Mouse (Mus musculus) layer of hippocampus, postnatal 25 days (tissue): ENCODE measurements at regions not wholly inside any gene's neighbourhood (a gene's known extent, or its start where the extent isn't known, plus 50 kb on each side); places are given as distances from the start of the nearest gene placed in this dataset.

ENCODE experiments used
- DNase-seq, 2 experiments: peaks; one replicate each; pipeline ENCODE4 v3.0.0; 2022; ENCODE audit warnings: mixed read lengths in 2 of 2, low spot score in 1 of 2; ENCODE audit errors: extremely low spot score in 1 of 2

DNA sequence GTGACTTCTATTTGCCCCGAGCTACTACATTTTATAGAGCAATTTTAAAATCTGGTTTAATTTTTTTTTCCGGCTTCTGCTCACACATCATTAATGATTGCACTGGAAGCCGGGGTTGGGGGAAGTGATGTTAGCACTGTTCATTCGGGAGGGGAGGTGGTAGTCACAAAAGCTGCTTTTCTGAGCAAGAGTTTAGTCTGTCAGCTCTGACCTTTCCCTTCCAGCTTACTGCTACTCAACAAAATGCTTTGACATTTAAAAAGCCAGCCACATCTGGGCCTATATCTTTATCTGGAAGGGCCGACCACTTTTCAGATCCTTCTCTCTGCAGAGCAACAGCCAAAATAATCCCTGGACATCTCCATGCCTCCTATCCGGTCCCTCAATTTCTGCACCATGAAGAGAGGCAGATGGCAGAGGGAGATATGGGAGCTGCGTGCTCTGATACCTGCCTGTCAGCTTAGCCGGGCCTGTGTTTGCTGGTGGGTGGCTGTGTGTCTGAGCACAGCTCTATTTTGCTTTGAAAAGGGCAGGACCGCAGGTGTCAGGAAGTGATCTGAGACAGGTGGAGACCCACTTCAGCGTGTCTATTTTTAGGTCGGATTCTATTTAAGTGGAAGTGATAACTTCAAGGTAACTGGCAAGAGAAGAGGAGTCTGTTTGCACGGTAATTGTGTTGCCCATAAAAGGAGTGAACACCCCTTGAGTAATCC lies 63.1 kb downstream of the Kcnf1 start:
- no peak for DNase-seq

DNA sequence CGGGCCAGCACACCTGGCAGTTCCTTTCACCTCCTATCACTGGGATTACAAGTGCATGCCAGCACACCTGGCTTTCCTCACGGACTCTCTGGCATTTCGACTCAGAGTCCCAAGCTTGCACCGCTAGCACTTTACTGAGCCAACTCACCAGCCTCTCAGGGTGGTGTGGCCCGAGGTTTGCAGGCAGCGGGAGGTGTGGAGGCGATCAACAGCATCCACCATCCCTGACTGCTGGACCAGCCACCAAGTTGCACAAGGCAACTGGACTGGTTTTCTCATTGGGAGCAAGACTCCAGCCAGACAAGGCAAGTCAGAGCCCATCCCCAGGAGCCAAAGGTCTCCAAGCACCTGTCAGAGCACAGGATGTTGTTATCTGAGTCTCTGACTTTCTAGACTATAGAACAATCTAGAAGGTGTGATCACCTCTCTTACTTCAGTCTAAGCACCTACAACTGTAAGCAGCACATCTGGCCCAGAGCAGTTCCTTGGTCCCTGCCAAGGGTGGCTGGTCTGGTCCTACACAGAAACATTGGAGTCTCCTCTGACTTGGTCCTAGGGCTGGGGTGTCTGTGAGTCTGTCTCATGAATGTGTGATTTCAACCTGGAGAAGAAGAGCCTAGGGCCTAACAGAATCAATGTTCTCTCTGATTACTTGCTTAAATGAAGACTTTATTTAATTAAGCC lies 63.8 kb downstream of the Kcnf1 start:
- no peak for DNase-seq

DNA sequence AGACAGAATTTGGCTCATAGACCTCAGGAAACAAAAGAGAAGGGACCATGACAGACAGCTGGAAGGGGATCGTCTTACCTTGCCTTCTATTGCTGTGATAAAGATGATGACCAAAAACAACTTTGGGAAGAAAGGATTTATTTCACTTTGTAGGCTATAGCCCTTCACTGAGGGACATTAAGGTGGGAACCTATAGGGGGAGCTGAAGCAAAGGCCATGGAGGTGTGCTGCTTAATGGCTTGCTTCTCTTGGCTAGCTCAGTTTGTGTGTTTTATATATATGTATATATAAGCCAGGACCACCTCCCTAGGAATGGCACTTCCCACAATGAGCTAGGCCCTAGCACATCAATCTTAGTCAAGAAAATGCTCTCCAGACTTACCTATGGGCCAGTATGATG lies 70.5 kb downstream of the Kcnf1 start:
- no peak for DNase-seq

DNA sequence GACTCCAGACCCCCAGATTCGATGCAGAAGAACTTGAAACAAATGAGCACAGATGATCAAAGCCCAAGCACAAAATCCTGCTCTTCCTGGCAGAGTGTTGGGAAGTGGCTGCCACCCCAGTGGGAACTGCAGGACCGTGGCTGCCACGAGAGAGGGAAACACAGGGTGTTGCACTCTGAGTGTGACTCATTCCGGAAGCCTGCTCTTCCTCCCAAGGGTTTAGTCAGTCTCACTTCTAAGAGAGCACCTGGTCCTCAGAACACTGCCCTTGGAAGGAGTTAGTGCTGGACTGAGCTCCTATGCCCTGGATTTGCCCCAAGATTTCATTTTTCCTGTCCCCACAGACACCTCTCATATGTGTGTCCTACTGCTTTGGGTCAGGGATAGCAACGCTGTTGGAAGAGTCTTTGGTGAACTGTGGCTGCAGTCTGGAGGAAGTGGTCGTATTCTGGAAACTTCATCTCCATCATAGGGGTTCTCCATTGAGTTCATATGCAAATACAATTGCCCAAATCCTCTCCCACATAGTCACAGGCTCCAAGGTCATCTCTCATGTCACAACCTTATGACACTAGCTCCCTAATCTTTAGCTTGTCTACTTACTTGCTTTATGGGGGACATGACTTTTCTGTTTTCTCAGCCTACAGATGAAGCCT lies 71.5 kb downstream of the Kcnf1 start:
- DNase-seq, result no peak

DNA sequence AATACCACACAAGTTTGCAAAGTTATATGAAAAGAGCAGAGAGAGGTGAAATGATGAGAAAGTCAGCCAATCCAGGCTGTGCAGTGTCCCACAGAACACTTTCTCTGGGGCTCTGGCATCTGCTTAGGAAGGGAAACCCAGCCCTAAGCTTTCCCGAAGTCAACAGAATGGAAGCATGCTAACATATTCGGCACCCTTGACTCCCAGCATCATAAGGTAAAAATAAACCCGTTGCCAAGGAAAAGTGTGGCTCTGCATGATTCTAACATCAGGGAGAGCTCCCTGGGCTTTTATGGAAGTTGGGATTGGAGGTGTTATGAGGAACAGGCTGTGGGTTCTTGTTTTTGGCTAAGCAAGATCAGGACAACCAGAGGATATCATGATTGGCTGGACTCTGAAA lies 74.8 kb downstream of the Kcnf1 start:
- DNase-seq, result no peak

DNA sequence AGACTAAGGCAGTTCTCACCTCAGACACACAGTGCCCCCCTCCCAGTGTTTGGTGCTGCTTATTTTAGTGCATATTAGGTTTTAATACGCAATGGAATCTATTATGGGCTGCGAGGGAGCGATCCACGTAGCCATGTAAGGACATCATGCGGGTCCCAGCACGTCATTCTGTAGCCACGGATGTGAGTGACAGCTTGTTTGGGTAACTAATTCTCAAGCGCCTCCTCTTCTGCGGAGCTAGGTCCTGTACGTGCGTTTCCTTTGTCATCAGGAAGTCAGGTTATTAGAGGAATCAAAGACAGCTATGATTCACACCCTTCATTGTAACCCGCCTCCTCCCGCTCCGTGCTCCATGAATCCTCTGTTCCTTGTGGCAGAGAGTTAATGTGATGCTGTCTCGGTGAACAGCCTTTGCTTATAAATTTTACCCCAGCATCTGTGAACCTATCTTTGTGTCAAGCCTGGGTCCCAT lies 78.9 kb downstream of the Kcnf1 start:
- DNase-seq, result no peak

DNA sequence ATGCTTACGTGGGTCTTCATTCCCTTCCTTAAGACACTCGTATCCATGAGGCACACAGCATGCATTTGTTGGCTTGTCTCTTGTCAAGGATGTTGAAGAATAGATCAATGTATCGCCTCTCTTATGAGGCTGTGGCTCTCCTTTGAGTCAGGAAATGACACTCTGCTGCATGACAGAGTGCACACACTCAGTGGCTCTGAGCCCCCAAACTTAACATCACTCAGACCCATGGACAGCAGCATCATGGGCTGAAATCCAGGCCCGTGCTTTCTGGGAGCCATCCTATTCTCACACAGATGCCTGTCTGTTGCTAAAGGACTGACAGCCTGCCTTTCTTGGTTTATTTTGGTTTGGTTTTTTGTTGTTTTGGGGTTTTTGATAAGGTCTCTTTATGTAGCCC lies 81.9 kb downstream of the Kcnf1 start:
- no peak for DNase-seq

DNA sequence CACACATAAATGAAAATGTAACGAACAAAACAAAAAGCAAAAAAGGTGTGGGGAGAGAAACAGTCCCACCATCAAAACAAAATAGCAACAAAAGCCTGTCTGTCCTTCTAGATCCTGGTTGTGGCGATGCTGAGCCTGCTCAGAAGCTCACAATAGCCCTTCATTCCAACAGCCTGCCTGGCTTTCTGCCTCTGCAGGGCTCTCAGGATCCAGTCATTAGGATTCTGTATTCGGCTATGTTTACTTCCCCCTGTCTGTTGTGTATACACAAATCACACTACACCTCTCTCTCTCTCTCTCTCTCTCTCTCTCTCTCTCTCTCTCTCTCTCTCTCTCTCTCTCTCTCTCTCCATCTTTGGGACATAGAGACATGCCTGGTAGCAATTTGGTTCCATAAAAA lies 82.2 kb upstream of the 2410004P03Rik start:
- DNase-seq, result no peak

DNA sequence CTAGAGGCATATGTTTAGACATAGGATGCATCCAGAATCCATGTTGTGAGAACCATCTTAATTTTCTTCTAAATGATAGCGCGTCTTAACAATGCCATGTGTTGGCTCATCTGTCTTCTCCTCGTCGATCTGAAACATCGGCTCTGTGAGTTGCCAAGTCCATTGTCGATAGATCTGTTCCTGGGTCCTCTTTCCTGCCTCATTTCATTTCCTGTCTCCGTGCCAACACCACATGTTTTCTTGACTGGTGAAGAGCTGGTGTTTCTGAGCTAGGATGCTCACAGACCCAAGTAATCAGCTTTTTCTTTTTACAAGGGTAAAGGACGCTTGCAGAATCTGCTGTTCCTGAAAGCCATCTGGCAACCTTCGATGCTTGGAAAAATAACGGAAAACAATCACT lies 79.5 kb upstream of the 2410004P03Rik start:
- DNase-seq, result peak in 1 of 2 experiments; percentile 42

DNA sequence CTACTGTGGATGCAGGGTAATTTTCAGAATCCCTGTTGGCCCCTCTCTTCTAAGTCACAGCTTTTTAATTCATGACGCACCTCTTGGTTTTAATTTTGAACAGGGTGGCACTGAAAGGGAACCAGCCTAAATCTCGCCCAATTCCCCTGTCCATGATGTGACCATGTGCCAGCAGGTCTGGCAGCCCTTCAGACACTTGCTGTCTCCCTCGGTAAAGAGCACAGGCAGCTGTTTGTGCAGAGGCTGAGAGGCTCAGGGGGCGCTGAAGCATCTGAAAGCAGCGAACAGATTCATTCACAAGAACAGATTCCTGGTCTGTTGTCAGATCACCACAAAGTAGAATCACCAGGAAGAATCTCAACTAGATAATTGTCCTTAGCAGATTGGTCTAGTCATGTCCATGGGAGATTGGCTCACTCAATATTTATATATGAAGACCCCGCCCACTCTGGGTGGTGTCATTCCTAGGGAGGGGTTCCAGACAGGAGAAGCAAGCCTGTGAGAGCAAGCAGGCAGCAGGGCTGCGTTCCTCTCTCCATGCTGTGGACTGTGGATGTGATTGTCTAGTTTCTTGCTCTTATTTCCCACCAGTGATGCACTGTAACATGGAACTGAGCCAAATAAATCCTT lies 78.3 kb upstream of the 2410004P03Rik start:
- DNase-seq, result no peak

DNA sequence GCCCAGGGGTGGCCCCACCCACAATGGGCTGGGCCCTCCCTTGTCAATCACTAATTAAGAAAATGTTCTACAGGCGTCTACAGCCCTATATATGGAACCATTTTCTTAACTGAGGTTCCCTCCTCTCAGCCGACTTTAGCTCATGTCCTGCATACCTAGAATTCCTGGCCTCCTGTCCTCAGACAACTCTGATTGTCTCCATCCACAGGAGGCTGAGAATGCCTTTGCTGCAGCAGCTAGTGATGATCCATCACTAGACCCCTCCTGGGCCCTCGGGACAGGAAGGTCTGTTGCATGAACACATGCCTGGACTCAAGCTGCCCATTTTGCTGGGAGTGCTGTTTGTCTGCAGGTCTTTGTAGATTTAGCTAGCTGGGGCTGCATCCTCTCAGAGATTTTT lies 75.9 kb upstream of the 2410004P03Rik start:
- DNase-seq, result no peak

DNA sequence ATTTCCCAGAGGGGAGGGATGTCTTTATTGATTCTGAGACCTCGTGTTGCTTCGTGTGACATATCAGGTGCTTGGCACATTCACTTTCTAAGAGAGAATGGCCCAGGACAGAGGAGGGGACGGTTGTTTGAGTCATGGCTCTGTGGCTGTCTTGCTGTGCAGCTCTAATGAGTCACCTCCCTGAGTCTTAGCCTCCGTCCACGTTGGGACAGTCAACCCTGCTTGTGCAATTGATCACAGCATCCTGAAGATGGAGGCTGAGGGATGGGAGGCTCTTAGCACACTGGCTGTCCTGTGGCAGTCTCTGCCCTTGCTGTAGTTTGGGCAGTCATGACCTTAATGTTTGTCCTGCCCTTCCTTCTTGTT lies 73.7 kb upstream of the 2410004P03Rik start:
- no peak for DNase-seq

DNA sequence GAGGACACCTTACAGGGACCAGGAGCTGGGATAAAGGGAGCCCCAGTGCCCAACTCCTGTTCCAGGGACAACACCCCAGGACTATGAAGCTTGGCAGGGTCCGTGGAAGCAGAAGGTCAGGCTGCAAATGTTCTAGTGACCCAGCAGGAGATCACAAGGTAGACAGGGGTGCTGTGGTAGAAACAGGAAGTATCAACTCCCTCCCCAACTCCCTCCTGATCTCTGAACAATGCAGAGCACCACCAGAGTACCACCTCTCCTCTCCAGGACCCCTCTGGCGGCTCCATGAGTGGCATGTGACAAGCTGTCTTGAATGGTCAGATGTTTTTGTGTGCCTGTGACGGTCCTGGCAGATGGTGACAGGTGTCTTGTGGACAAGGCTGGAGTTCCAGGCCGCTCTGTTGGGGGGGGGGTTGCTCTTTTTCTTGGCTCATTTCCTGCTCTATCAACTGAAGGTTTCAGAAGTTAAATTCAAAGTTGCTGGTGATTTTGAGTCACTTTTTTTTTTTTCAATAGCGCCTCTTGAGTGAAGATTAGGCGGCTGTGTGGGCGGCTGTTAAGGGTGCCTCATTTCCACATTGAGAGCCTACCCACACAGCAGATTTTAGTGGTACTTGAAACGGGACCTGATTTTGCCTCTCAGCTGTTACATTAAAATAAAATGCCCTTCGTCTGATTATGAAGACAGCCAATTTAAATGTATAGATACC lies 73.1 kb upstream of the 2410004P03Rik start:
- DNase-seq, result no peak

DNA sequence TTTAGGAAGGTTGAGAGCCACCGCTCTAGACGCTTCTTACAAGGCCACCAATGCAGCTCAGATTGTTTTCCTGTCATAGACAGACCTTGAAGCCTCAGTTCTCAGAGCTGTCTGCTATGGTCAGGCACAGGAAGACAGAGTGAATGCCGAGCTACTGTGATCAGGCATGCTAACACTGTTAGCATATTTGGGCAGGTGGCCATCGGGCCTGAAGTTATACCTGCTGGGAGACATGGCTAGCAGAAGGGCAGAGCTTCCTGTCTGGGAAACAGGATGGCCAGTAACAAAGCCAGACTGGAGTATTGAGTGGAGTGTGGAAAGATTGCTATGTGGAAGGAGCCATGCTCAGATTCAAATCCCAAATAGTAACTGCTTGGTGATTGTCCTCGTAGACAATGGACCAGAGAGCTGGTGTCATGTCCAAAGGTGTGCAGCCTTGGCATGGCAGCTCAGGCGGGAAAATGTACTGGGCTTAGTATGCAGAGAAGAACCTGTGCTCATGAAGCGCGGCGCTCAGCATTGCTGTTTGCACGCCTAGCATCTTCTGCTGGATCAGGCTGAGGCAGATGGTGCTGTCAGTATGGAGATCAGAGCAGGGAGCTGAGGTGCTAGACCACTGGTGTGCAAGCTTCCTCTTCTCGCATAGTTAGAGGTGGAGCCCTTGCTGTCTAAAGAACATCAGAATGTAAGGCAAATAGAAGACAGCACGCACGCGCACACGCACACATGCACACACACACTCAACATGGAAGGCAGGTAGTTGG lies 60.3 kb upstream of the 2410004P03Rik start:
- DNase-seq, result no peak

DNA sequence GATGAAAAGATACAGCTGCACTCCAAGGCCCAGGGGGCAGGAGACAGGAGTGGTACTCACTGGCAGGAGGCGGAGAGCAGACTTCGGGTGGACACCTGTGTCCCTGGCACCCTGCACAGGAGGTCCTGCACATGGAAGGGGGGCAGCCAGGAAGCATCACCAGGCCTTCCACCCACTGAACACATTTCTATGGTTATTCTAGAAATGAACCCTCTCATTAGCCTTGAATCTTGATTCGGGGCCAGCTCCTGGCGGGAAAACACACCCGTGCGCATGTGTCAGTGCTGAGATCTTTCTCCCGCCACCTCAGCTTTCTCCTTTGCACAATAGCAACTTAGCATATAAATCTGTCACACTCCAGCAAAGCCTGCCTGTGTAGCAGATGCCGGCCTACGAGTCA lies 58.3 kb upstream of the 2410004P03Rik start:
- DNase-seq, result peak; percentile 57 to 67

DNA sequence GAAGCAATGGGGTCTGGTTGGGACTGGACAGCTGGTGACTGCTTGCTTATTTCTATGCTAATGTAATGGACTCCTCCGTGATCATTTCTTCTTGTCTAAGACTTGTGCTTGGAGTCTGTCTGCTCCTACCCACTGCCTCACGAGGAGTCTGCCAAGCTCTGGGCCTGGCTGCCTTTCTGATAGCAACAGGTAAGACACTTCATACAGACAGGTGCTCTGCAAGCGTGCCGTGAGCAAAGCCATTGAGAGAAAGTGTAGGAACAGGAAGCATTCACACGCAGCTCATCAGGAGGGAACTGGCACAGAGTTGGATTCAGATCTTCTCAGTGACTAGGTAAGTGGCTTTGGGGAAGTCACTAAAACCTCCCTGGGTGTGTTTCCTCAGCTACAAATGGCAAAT lies 57.6 kb upstream of the 2410004P03Rik start:
- no peak for DNase-seq

DNA sequence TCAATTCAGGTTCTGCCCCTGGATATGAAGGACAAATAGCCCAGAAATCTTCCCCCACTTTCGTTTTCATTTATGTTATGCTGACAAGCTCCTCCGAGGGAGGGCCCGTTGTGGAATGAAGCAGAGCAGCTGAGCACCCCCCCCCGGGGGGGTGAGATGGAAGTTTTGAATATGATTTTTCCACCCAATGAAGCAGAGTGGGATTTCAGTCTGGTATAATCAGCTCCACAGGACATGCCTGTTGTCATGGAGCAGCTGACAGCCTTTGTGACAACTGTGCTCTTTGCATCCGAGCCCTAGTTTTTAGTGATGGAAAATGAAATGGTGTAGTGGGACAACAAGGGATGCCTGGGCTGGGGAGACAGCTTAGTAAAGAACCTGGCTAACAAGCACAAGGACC lies 52.4 kb upstream of the 2410004P03Rik start:
- DNase-seq, result no peak
